ENCODE assay signal across 8 mouse cellular contexts in the genomic region with DNA sequence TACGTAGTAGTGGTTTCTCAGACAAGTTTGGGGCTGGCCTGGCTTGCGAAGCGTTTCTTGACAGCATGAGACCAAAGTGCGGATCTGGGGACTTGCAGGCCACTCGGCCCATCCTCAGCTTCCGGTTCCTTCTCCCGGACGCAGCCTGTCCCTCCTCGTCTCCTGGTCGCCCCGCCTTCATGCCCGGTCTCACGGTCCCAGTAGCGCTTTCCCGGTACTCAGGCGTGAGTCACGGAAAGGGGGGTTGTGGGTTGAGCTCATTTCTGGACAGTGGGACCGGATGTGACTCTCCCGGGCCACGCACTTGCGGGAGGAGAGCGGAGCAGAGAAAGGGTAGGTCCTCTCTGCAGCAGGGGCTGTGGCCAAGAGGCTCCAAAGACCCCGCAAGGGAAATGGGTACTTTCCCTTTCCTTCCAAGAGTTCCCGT. TPM values are rescaled to one million over a fixed set of nuclear protein-coding genes. Genes with fewer than 3 reads are reported as not detected.
DNase-seq lines count a peak whose midpoint lies in the region; ATAC-seq and TF ChIP-seq lines count a peak whose summit lies in the region.

A gene (plus strand): TSS at position 46 of the 427 bp plus-strand sequence.

- WGBS in forebrain, embryonic 11.5 days = under 1% methylated on average over 24 of the region's 24 CpGs
- WGBS in heart, postnatal 0 days = under 1% methylated on average over 23 of the region's 24 CpGs
- under 1% methylated on average over 24 of the region's 24 CpGs for WGBS in liver, embryonic 16.5 days (ENCODE audit: insufficient replicate concordance)
- under 1% methylated on average over 24 of the region's 24 CpGs for WGBS in neural tube, embryonic 11.5 days
- under 1% methylated on average over 24 of the region's 24 CpGs for WGBS in stomach, postnatal 0 days

- peak within 1 kb of the TSS; percentile 40 for H3K4me3 ChIP-seq in forebrain, embryonic 11.5 days (ENCODE audit: low read depth, low read length)
- peak within 1 kb of the TSS; percentile 47 for H3K4me3 ChIP-seq in heart, postnatal 0 days (ENCODE audit: low read depth, low read length)
- peak within 1 kb of the TSS; percentile 68 for H3K4me3 ChIP-seq in liver, embryonic 16.5 days (ENCODE audit: low read depth, low read length)
- peak within 1 kb of the TSS; percentile 39 for H3K4me3 ChIP-seq in neural tube, embryonic 11.5 days (ENCODE audit: low read depth, low read length)
- peak within 1 kb of the TSS; percentile 41 for H3K4me3 ChIP-seq in stomach, postnatal 0 days (ENCODE audit: low read depth, low read length)

- no peak for TF ChIP-seq CTCF in heart, postnatal 0 days (IDR thresholded peaks at IDR 0.05; ENCODE audit: low read depth)
- TF ChIP-seq CTCF in stomach, postnatal 0 days (IDR thresholded peaks at IDR 0.05; ENCODE audit: low read depth) = no peak

- no peaks in the 10 kb centered on the region for H3K36me3 ChIP-seq in forebrain, embryonic 11.5 days (ENCODE audit: control insufficient read depth, insufficient read depth, low read length)
- H3K36me3 ChIP-seq in heart, postnatal 0 days (replicated peaks; ENCODE audit: control insufficient read depth, insufficient read depth, low read length) = no peaks in the 10 kb centered on the region
- no peaks in the 10 kb centered on the region for H3K36me3 ChIP-seq in liver, embryonic 16.5 days (ENCODE audit: control insufficient read depth, insufficient read depth)
- H3K36me3 ChIP-seq in neural tube, embryonic 11.5 days (ENCODE audit: control insufficient read depth, insufficient read depth, low read length) = no peaks in the 10 kb centered on the region
- H3K36me3 ChIP-seq in stomach, postnatal 0 days (ENCODE audit: control insufficient read depth, insufficient read depth, low read length) = no peaks in the 10 kb centered on the region

- peak within 1 kb of the TSS; percentile 65 for H3K4me2 ChIP-seq in forebrain, embryonic 11.5 days (ENCODE audit: low read depth, low read length, severe bottlenecking)
- peak within 1 kb of the TSS; percentile 59 for H3K4me2 ChIP-seq in heart, postnatal 0 days (ENCODE audit: low read depth, low read length)
- H3K4me2 ChIP-seq in liver, embryonic 16.5 days (ENCODE audit: low read depth, low read length) = peak within 1 kb of the TSS; percentile 88
- peak within 1 kb of the TSS; percentile 68 for H3K4me2 ChIP-seq in neural tube, embryonic 11.5 days (ENCODE audit: low read depth)
- peak within 1 kb of the TSS; percentile 65 for H3K4me2 ChIP-seq in stomach, postnatal 0 days (replicated peaks; ENCODE audit: low read depth)

- no peaks in the 10 kb centered on the region for H3K9me3 ChIP-seq in forebrain, embryonic 11.5 days (ENCODE audit: control insufficient read depth, low read length)
- H3K9me3 ChIP-seq in heart, postnatal 0 days (replicated peaks; ENCODE audit: control insufficient read depth, low read length) = no peaks in the 10 kb centered on the region
- no peaks in the 10 kb centered on the region for H3K9me3 ChIP-seq in liver, embryonic 16.5 days (replicated peaks; ENCODE audit: control insufficient read depth, low read length)
- H3K9me3 ChIP-seq in neural tube, embryonic 11.5 days (ENCODE audit: control insufficient read depth, low read length) = no peaks in the 10 kb centered on the region
- H3K9me3 ChIP-seq in stomach, postnatal 0 days (ENCODE audit: control insufficient read depth, low read length) = no peaks in the 10 kb centered on the region

- ATAC-seq in forebrain, embryonic 11.5 days (replicated peaks; ENCODE audit: low FRiP score) = peak; percentile 55
- ATAC-seq in heart, postnatal 0 days (ENCODE audit: insufficient read depth, low read depth) = peak; percentile 78
- ATAC-seq in liver, embryonic 16.5 days (ENCODE audit: low read depth) = peak; percentile 31
- peak; percentile 32 for ATAC-seq in neural tube, embryonic 11.5 days (ENCODE audit: insufficient read depth, low FRiP score, low TSS enrichment)
- peak; percentile 77 for ATAC-seq in stomach, postnatal 0 days (ENCODE audit: low FRiP score, low TSS enrichment)

- peak within 1 kb of the TSS; percentile 71 for H3K9ac ChIP-seq in forebrain, embryonic 11.5 days (ENCODE audit: low read length)
- peak within 1 kb of the TSS; percentile 43 for H3K9ac ChIP-seq in heart, postnatal 0 days (replicated peaks; ENCODE audit: low read depth, low read length)
- H3K9ac ChIP-seq in liver, embryonic 16.5 days (ENCODE audit: low read depth, low read length) = peak within 1 kb of the TSS; percentile 77
- peak within 1 kb of the TSS; percentile 58 for H3K9ac ChIP-seq in neural tube, embryonic 11.5 days (ENCODE audit: low read length)
- peak within 1 kb of the TSS; percentile 56 for H3K9ac ChIP-seq in stomach, postnatal 0 days (ENCODE audit: low read length)

- no peaks in the 10 kb centered on the region for H3K27me3 ChIP-seq in forebrain, embryonic 11.5 days (ENCODE audit: control insufficient read depth, insufficient read depth, low read length)
- H3K27me3 ChIP-seq in heart, postnatal 0 days (ENCODE audit: control insufficient read depth, insufficient read depth, low read length) = no peaks in the 10 kb centered on the region
- no peaks in the 10 kb centered on the region for H3K27me3 ChIP-seq in liver, embryonic 16.5 days (ENCODE audit: control insufficient read depth, insufficient read depth, low read depth, low read length)
- H3K27me3 ChIP-seq in neural tube, embryonic 11.5 days (ENCODE audit: control insufficient read depth, insufficient read depth, low read length) = no peaks in the 10 kb centered on the region
- no peaks in the 10 kb centered on the region for H3K27me3 ChIP-seq in stomach, postnatal 0 days (ENCODE audit: control insufficient read depth, insufficient read depth, low read length)

- peak; percentile 10 to 14 for DNase-seq in CD8-positive naive resting alpha-beta T cell, adult 2 months (ENCODE audit: low read depth in 2 of 2, low spot score in 2 of 2)
- peak; percentile 54 for DNase-seq in c-Kit-positive CD71-negative TER-119-negative erythroid progenitor cells, embryonic 14.5 days (ENCODE audit: low read depth)
- peak; percentile 83 for DNase-seq in forebrain, embryonic 11.5 days (ENCODE audit: low spot score)
- DNase-seq in heart, postnatal 0 days (ENCODE audit: low spot score) = peak; percentile 93
- DNase-seq in kidney, postnatal 36 days = peak; percentile 91 to 95
- DNase-seq in neural tube, embryonic 11.5 days (ENCODE audit: low spot score) = peak; percentile 74
- peak; percentile 88 for DNase-seq in stomach, postnatal 0 days (ENCODE audit: low spot score)

- H3K27ac ChIP-seq in forebrain, embryonic 11.5 days (ENCODE audit: low read depth, low read length) = no peak within 1 kb of the TSS; the same call in 1 of the 2 replicates
- H3K27ac ChIP-seq in heart, postnatal 0 days (ENCODE audit: low read depth) = peak within 1 kb of the TSS; percentile 84
- H3K27ac ChIP-seq in liver, embryonic 16.5 days (ENCODE audit: low read length) = peak within 1 kb of the TSS; percentile 76
- H3K27ac ChIP-seq in neural tube, embryonic 11.5 days (ENCODE audit: low read depth, low read length) = 0 out of 2 replicates have a peak within 1 kb of the TSS, but pooled peaks have one; percentile 21
- H3K27ac ChIP-seq in stomach, postnatal 0 days (replicated peaks) = peak within 1 kb of the TSS; percentile 82

- no peak; the same call in 1 of the 2 replicates for TF ChIP-seq EP300 in heart, postnatal 0 days (IDR thresholded peaks at IDR 0.05; ENCODE audit: low read depth)
- TF ChIP-seq EP300 in stomach, postnatal 0 days (optimal IDR thresholded peaks at IDR 0.05) = no peak

- 0 out of 2 replicates have a peak, but pooled peaks cover 2% of the 10 kb centered on the region for H3K4me1 ChIP-seq in forebrain, embryonic 11.5 days (replicated peaks; ENCODE audit: control insufficient read depth, insufficient read depth, low read length)
- H3K4me1 ChIP-seq in heart, postnatal 0 days (ENCODE audit: control insufficient read depth, insufficient read depth) = peaks cover 6% of the 10 kb centered on the region; the same call in 1 of the 2 replicates
- peaks cover 39% of the 10 kb centered on the region for H3K4me1 ChIP-seq in liver, embryonic 16.5 days (ENCODE audit: control insufficient read depth, low read depth, low read length)
- H3K4me1 ChIP-seq in neural tube, embryonic 11.5 days (ENCODE audit: control insufficient read depth, insufficient read depth, low read length) = peaks cover 3% of the 10 kb centered on the region; the same call in 1 of the 2 replicates
- H3K4me1 ChIP-seq in stomach, postnatal 0 days (replicated peaks; ENCODE audit: control insufficient read depth, insufficient read depth) = 0 out of 2 replicates have a peak, but pooled peaks cover 5% of the 10 kb centered on the region

RNA-seq across cellular contexts. Expression of the gene that starts here (rescaled TPM):
- polyA plus RNA-seq in forebrain, embryonic 11.5 days (2014; fragmentation: Nextera tagmentation; extraction: Ambion mirVana) = 1.5 and 2.9 TPM in 2 replicates
- 3.7 TPM in 1 of 2 replicates, not detected in the other for total RNA-seq in heart, postnatal 0 days (2014; rRNA removed; ENCODE audit: low replicate concordance)
- 2.2 and 3.5 TPM in 2 replicates for polyA plus RNA-seq in heart, postnatal 0 days (2015; fragmentation: Nextera tagmentation; extraction: Ambion mirVana)
- polyA plus RNA-seq in liver, embryonic 16.5 days (2015; fragmentation: Nextera tagmentation; extraction: Ambion mirVana) = 1.8 and 2.1 TPM in 2 replicates
- polyA plus RNA-seq in neural tube, embryonic 11.5 days (2014; fragmentation: Nextera tagmentation; extraction: Ambion mirVana) = 2.2 and 2.8 TPM in 2 replicates
- 3.7 and 4.0 TPM in 2 replicates for polyA plus RNA-seq in stomach, postnatal 0 days (2015; fragmentation: Nextera tagmentation; extraction: Ambion mirVana)

Comparison
In these comparisons a context has a peak if more than half of its experiments do, and no peak if none do; other contexts are left out.
1. DNase-seq: peak in every context shown above with its lines; median percentile 93 in heart, postnatal 0 days; 93 in kidney, postnatal 36 days; 88 in stomach, postnatal 0 days; 83 in forebrain, embryonic 11.5 days; 74 in neural tube, embryonic 11.5 days; 54 in c-Kit-positive CD71-negative TER-119-negative erythroid progenitor cells, embryonic 14.5 days; 12 in CD8-positive naive resting alpha-beta T cell, adult 2 months.